Mouse (Mus musculus) small intestine, adult 2 months (tissue): ENCODE measurements around the gene Gpx8.

Experiments used
- CTCF ChIP-seq: fragments of 200-500 bp; IDR thresholded peaks from 2 replicates; pipeline ENCODE4 v1.5.1; 2012; ENCODE audit warnings: low read depth, mild to moderate bottlenecking, control low read depth, inconsistent platforms, low read length, moderate library complexity, mixed read lengths; ENCODE audit not compliant: insufficient replicate concordance, insufficient read length; ENCODE audit errors: extremely low read depth
- POLR2A ChIP-seq: fragments of 200-500 bp; IDR thresholded peaks from 2 replicates; pipeline ENCODE4 v1.6.1; 2012; ENCODE audit warnings: low read depth, mild to moderate bottlenecking, control low read depth, inconsistent platforms, low read length, moderate library complexity

DNA sequence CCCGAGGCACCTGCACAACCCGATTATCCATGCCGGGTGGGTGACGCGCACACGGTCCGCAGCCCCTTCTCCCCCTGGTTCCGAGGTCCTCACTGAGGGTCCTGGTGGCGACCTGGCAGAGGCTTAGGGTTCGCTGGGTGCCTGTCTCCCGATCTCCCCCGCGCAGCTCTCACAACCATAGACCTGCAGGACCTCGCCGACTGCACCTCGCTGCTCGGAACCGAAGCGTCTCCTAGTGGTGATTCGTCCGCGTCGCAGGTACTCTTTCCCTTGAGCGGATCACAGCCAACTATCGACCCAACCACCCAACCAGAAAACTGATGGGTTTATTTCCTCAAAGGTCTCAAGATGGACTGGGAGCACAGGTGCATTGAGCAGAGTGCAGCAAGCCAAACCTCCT, 52.0 kb downstream of the Gpx8 start:
- TF ChIP-seq POLR2A (no peak), CTCF (peak; percentile 77)
